Mouse (Mus musculus) limb, embryonic 14.5 days (tissue): ENCODE results near the gene Dock9. TPM values are rescaled to one million over a fixed set of nuclear protein-coding genes. Genes with fewer than 3 reads are reported as not detected.

Experiments
- ATAC-seq: fragments of 200-750 bp; cut with Nextera tagmentation; 2 replicates; pipeline ENCODE4 v1.8.0; 2017; ENCODE audit warnings: low read depth, moderate number of reproducible peaks, moderate TSS enrichment; ENCODE audit not compliant: low FRiP score
- DNase-seq: peaks from one replicate; pipeline ENCODE4 v3.0.0-alpha.2; 2015; ENCODE audit warnings: low spot score
- H3K27ac ChIP-seq: fragments of 300-500 bp; sonication (generic); replicated peaks from 2 replicates; pipeline ENCODE4 v1.5.1; 2014; ENCODE audit warnings: low read depth, mild to moderate bottlenecking, low read length, moderate library complexity, mixed read lengths
- H3K27me3 ChIP-seq: fragments of 300-500 bp; sonication (generic); 2 replicates; pipeline ENCODE4 v1.6.1; 2014; ENCODE audit warnings: low read length, mixed read lengths; ENCODE audit not compliant: control insufficient read depth, insufficient read depth
- H3K36me3 ChIP-seq: fragments of 300-500 bp; sonication (generic); 2 replicates; pipeline ENCODE4 v1.6.1; 2014; ENCODE audit warnings: mild to moderate bottlenecking, low read length, moderate library complexity, mixed read lengths; ENCODE audit not compliant: control insufficient read depth, insufficient read depth
- H3K4me1 ChIP-seq: fragments of 300-500 bp; sonication (generic); 2 replicates; pipeline ENCODE4 v1.6.1; 2014; ENCODE audit warnings: antibody characterized with exemption, low read length, mixed read lengths; ENCODE audit not compliant: control insufficient read depth, insufficient read depth
- H3K4me2 ChIP-seq: fragments of 300-500 bp; sonication (generic); replicated peaks from 2 replicates; pipeline ENCODE4 v1.6.1; 2014; ENCODE audit warnings: low read depth, mild to moderate bottlenecking, low read length, moderate library complexity; ENCODE audit not compliant: severe bottlenecking
- H3K4me3 ChIP-seq: fragments of 300-500 bp; sonication (generic); replicated peaks from 2 replicates; pipeline ENCODE4 v1.5.1; 2014; ENCODE audit warnings: low read length
- H3K9ac ChIP-seq: fragments of 300-500 bp; sonication (generic); 2 replicates; pipeline ENCODE4 v1.6.1; 2014; ENCODE audit warnings: mild to moderate bottlenecking, low read depth, low read length, moderate library complexity; ENCODE audit not compliant: severe bottlenecking
- H3K9me3 ChIP-seq: fragments of 300-500 bp; sonication (generic); 2 replicates; pipeline ENCODE4 v1.6.1; 2016; ENCODE audit warnings: low read length; ENCODE audit not compliant: control insufficient read depth
- POLR2A ChIP-seq: fragments of 200-500 bp; IDR thresholded peaks from 2 replicates; pipeline ENCODE4 v1.8.0; 2012; ENCODE audit warnings: inconsistent platforms, mild to moderate bottlenecking, moderate library complexity, borderline replicate concordance; ENCODE audit not compliant: insufficient read depth, insufficient read length; ENCODE audit errors: extremely low read depth
- WGBS: fragments of 180-500 bp; shearing (Covaris S2); extraction: QIAGEN DNeasy Blood & Tissue Kit; methylation state at CpG from one replicate; pipeline ENCODE4 v1.1.7; 2014; 5-methylcytosine and 5-hydroxymethylcytosine counted together
- polyA plus RNA-seq, 2 experiments: library from polyadenylated mRNA; depleted of rRNA in 1 of 2; stranded (reverse) in 1 of 2; unstranded in 1 of 2; fragments of >200 nt; fragmentation: Nextera tagmentation in 1 of 2; extraction: Ambion mirVana in 1 of 2; gene quantifications; 2 replicates each; pipeline versions ENCODE4 v1.2.1 to v1.2.3; 2012 to 2014

The Dock9 gene
- polyA plus RNA-seq, 2 experiments, result 13.8 to 19.7 TPM

DNA sequence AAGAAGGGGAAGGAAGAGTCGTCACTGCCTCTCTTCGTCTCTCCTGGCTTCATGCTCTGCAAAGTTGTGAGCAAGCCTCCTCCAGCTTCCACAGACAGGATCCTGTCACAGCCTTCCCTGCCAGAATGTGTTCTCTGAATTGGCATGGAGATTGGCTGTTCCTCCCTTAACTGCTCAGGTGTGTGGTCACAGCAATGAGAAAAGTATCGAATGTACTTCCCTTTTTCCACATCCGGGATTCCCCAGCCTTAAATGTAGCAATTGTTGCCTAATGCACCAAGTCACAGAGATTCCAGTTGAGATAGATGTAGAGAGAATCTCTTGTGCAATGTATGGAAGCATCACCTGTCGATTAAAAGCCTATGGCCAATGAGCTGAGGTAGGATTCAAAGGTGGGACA, 280.8 kb downstream of the Dock9 start:
- peaks cover 3% of the 10 kb centered on the region; the same call in 1 of the 2 replicates for H3K4me1 ChIP-seq
- H3K4me3 ChIP-seq, result no peak overlapping the region
- H3K4me2 ChIP-seq, result no peak overlapping the region
- no peak overlapping the region for H3K9ac ChIP-seq
- no peaks in the 10 kb centered on the region for H3K27me3 ChIP-seq
- TF ChIP-seq POLR2A, result no peak
- H3K27ac ChIP-seq, result no peak overlapping the region
- H3K9me3 ChIP-seq, result no peaks in the 10 kb centered on the region
- H3K36me3 ChIP-seq, result no peaks in the 10 kb centered on the region
- WGBS, result 78% methylated on average over 5 of the region's 5 CpGs
- DNase-seq (no peak), ATAC-seq (no peak)

DNA sequence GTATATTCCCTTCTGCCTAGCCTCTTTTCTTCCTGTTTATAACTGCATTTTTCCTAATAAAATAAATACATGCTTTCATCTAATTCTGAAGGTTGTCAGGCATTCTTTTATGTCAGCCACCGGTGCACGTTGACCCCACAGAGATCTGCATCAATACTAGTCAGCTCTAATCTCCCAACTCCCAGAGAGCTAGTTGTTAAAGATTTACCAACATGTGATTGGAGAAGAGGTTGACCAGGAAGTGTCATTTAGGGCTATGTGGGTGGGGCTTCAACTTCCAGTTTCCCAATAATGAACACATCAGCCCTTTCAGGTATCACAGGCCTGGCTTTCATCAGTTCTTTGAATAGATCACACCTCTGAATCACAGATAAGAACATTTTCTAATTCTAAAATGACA, 288.7 kb downstream of the Dock9 start:
- Histone ChIP-seq H3K27ac (no peak overlapping the region), H3K9me3 (no peaks in the 10 kb centered on the region), H3K27me3 (peaks cover 30% of the 10 kb centered on the region), H3K9ac (no peak overlapping the region), H3K36me3 (no peaks in the 10 kb centered on the region), H3K4me1 (no peaks in the 10 kb centered on the region), H3K4me2 (no peak overlapping the region), H3K4me3 (no peak overlapping the region)
- DNase-seq, result no peak
- ATAC-seq, result no peak
- WGBS, result 83% methylated on average over 2 of the region's 2 CpGs
- no peak for TF ChIP-seq POLR2A

- WGBS, result 10% methylated on average over 6 of the region's 6 CpGs
- H3K9ac ChIP-seq, result no peak overlapping the region
- TF ChIP-seq POLR2A, result no peak
- no peaks in the 10 kb centered on the region for H3K9me3 ChIP-seq
- H3K4me3 ChIP-seq, result no peak overlapping the region
- ATAC-seq (no peak), DNase-seq (no peak)
- no peaks in the 10 kb centered on the region for H3K36me3 ChIP-seq
- H3K27ac ChIP-seq, result no peak overlapping the region
- no peaks in the 10 kb centered on the region for H3K4me1 ChIP-seq
- no peak overlapping the region for H3K4me2 ChIP-seq
- H3K27me3 ChIP-seq, result peaks cover 35% of the 10 kb centered on the region
Observed at GRCm38 (mm10) chr14:121506336-121506735, 291.3 kb downstream of the Dock9 start.

GRCm38 (mm10) chr14:121505485-121505860, 292.2 kb downstream of the Dock9 start:
- Histone ChIP-seq H3K4me2 (no peak overlapping the region), H3K27me3 (peaks cover 35% of the 10 kb centered on the region), H3K9ac (no peak overlapping the region), H3K4me1 (no peaks in the 10 kb centered on the region), H3K9me3 (no peaks in the 10 kb centered on the region), H3K4me3 (no peak overlapping the region), H3K36me3 (no peaks in the 10 kb centered on the region), H3K27ac (no peak overlapping the region)
- no peak for TF ChIP-seq POLR2A
- 27% methylated on average over 9 of the region's 9 CpGs for WGBS
- ATAC-seq (no peak), DNase-seq (no peak)

GRCm38 (mm10) chr14:121504781-121505484, 292.7 kb downstream of the Dock9 start, which contains the start of gene Slc15a1:
Slc15a1 (minus strand) TSS chr14:121505252.
- Histone ChIP-seq H3K4me3 (no peak within 1 kb of the TSS), H3K4me1 (no peaks in the 10 kb centered on the region), H3K36me3 (no peaks in the 10 kb centered on the region), H3K9me3 (no peaks in the 10 kb centered on the region), H3K27me3 (peaks cover 35% of the 10 kb centered on the region), H3K9ac (no peak within 1 kb of the TSS), H3K4me2 (no peak within 1 kb of the TSS), H3K27ac (no peak within 1 kb of the TSS)
- ATAC-seq (no peak), DNase-seq (no peak)
- TF ChIP-seq POLR2A, result no peak
- 15% methylated on average over 31 of the region's 33 CpGs for WGBS
